Mouse (Mus musculus) leukemia stem cell, adult 10-12 weeks (primary cell): ENCODE results near the gene B4galt5. TPM values are rescaled to one million over a fixed set of nuclear protein-coding genes. Genes with fewer than 3 reads are reported as not detected.

Experiments used
- polyA plus RNA-seq: library from polyadenylated mRNA; stranded (reverse); fragments of >175 nt; gene quantifications from 2 replicates; pipeline ENCODE4 v1.2.3, GENCODE M21; 2012; ENCODE audit warnings: low replicate concordance

Gene B4galt5
- 11.4 and 11.6 TPM in 2 replicates for polyA plus RNA-seq

GRCm38 (mm10) chr2:167348376-167349282, at the start of gene B4galt5:
Gene B4galt5 (minus strand): TSS chr2:167349183.

Other genes with a start within 250 kb of the B4galt5 start
- 0.19 and 0.34 TPM in 2 replicates for gene Kcnb1, start 159.0 kb downstream of the B4galt5 start, polyA plus RNA-seq
- gene Ptgis, start 108.6 kb downstream of the B4galt5 start, polyA plus RNA-seq, result 0.73 and 1.0 TPM in 2 replicates
- gene Slc9a8, start 72.5 kb upstream of the B4galt5 start, polyA plus RNA-seq, result 6.1 and 28.2 TPM in 2 replicates
- 18.3 and 25.0 TPM in 2 replicates for gene Rnf114, start 143.5 kb upstream of the B4galt5 start, polyA plus RNA-seq
- 24.2 and 37.0 TPM in 2 replicates for gene Spata2, start 143.7 kb upstream of the B4galt5 start, polyA plus RNA-seq
- gene Snai1, start 189.0 kb upstream of the B4galt5 start, polyA plus RNA-seq, result 1.8 and 2.9 TPM in 2 replicates